ENCODE assay signal across 8 mouse cellular contexts in genomic region chr4:126468285-126468901, GRCm38 (mm10). TPM values are rescaled to one million over a fixed set of nuclear protein-coding genes. Genes with fewer than 3 reads are reported as not detected.
DNase-seq lines count a peak whose midpoint lies in the region; ATAC-seq lines count a peak whose summit lies in the region.

Gene Ago1 (minus strand): TSS chr4:126468583.

- ATAC-seq in inflammation-experienced regulatory T-cells, adult 6 months = peak; percentile 94
- ATAC-seq in megakaryocyte-erythroid progenitor cell, adult 5-6 weeks (replicated peaks; ENCODE audit: low FRiP score, low TSS enrichment, poor library complexity, severe bottlenecking) = peak; percentile 71

- intact Hi-C loops in gastrocnemius, postnatal 14 days (cut with DNase I; ENCODE audit: low total_unique reads) = no loop called here
- intact Hi-C loops in left cerebral cortex, postnatal 10 days (cut with DNase I) = no loop called here

- peak; percentile 89 for DNase-seq in adipocyte (ENCODE audit: low spot score)
- peak; percentile 97 for DNase-seq in embryo, embryonic 10 days (ENCODE audit: low spot score)
- DNase-seq in gastrocnemius, postnatal 14 days = peak; percentile 97
- DNase-seq in left cerebral cortex, postnatal 10 days (ENCODE audit: extremely low spot score in 1 of 2, low spot score in 2 of 2) = peak; percentile 92 to 98
- peak; percentile 95 for DNase-seq in right cerebral cortex, postnatal 25 days
- DNase-seq in urinary bladder, postnatal 4 days (ENCODE audit: low spot score in 2 of 2) = peak; percentile 94 to 95

RNA-seq across cellular contexts. Expression of gene Ago1, which starts in this region (rescaled TPM):
- total RNA-seq in gastrocnemius, postnatal 14 days (2021) = 1 to 10 TPM; 6.8 to 7.9 TPM
- polyA plus RNA-seq in inflammation-experienced regulatory T-cells, adult 6 months (2017; shearing (Covaris generic)) = 10 to 100 TPM in 1 of 3 experiments, 1 to 10 TPM in 2; 5.8 to 10.3 (median 9.2) TPM
- 10 to 100 TPM; 62.4 to 65.3 TPM for total RNA-seq in left cerebral cortex, postnatal 10 days (2021)
- 35.3 and 42.6 TPM in 2 replicates for total RNA-seq in megakaryocyte-erythroid progenitor cell, adult 5-6 weeks (2014; fragmentation: Nextera tagmentation)
- 23.3 and 32.2 TPM in 2 replicates for total RNA-seq in megakaryocyte-erythroid progenitor cell, adult 5-6 weeks (2017)

Comparison
In these comparisons a context has a peak if more than half of its experiments do, and no peak if none do; other contexts are left out.
1. Peak in every context shown above with its lines: DNase-seq and ATAC-seq.